Mouse (Mus musculus) midbrain, embryonic 15.5 days (tissue): ENCODE measurements around the gene Fblim1. TPM values are rescaled to one million over a fixed set of nuclear protein-coding genes. Genes with fewer than 3 reads are reported as not detected.

Source experiments
- ATAC-seq: fragments of 200-750 bp; cut with Nextera tagmentation; replicated peaks from 2 replicates; pipeline ENCODE4 v1.8.0; 2017; ENCODE audit warnings: moderate TSS enrichment
- H3K27ac ChIP-seq: fragments of 300-500 bp; sonication (generic); 2 replicates; pipeline ENCODE4 v1.5.1; 2015; ENCODE audit warnings: mild to moderate bottlenecking, inconsistent platforms
- H3K27me3 ChIP-seq: fragments of 300-500 bp; sonication (generic); replicated peaks from 2 replicates; pipeline ENCODE4 v1.6.1; 2015; ENCODE audit warnings: inconsistent platforms
- H3K36me3 ChIP-seq: fragments of 300-500 bp; sonication (generic); replicated peaks from 2 replicates; pipeline ENCODE4 v1.6.1; 2015; ENCODE audit warnings: inconsistent platforms
- H3K4me1 ChIP-seq: fragments of 300-500 bp; sonication (generic); 2 replicates; pipeline ENCODE4 v1.6.1; 2015; ENCODE audit warnings: inconsistent platforms
- H3K4me2 ChIP-seq: fragments of 300-500 bp; sonication (generic); 2 replicates; pipeline ENCODE4 v1.6.1; 2015; ENCODE audit warnings: inconsistent platforms, mild to moderate bottlenecking, moderate library complexity
- H3K4me3 ChIP-seq: fragments of 300-500 bp; sonication (generic); 2 replicates; pipeline ENCODE4 v1.5.1; 2015; ENCODE audit warnings: mild to moderate bottlenecking, inconsistent platforms
- H3K9ac ChIP-seq: fragments of 300-500 bp; sonication (generic); 2 replicates; pipeline ENCODE4 v1.6.1; 2015; ENCODE audit warnings: mild to moderate bottlenecking, inconsistent platforms
- H3K9me3 ChIP-seq: fragments of 300-500 bp; sonication (generic); 2 replicates; pipeline ENCODE4 v1.6.1; 2016; ENCODE audit warnings: inconsistent platforms
- WGBS: fragments of 180-500 bp; shearing (Covaris S2); methylation state at CpG from one replicate; pipeline ENCODE4 v1.1.7; 2015; ENCODE audit warnings: mixed read lengths; 5-methylcytosine and 5-hydroxymethylcytosine counted together
- polyA plus RNA-seq: library from polyadenylated mRNA; unstranded; fragments of >200 nt; fragmentation: Nextera tagmentation; extraction: Ambion mirVana; gene quantifications from 2 replicates; pipeline ENCODE4 v1.2.1, GENCODE M21; 2015

The Fblim1 gene
- 35.2 and 41.0 TPM in 2 replicates for polyA plus RNA-seq

GRCm38 (mm10) chr4:141605861-141606260 is at the start of gene Fblim1:
Fblim1 (minus strand) TSS chr4:141606096.
- no peak within 1 kb of the TSS for H3K27ac ChIP-seq
- H3K4me3 ChIP-seq, result no peak within 1 kb of the TSS
- H3K9ac ChIP-seq, result no peak within 1 kb of the TSS
- H3K27me3 ChIP-seq, result no peaks in the 10 kb centered on the region
- no peaks in the 10 kb centered on the region for H3K4me1 ChIP-seq
- H3K4me2 ChIP-seq, result no peak within 1 kb of the TSS
- ATAC-seq, result no peak
- no peaks in the 10 kb centered on the region for H3K9me3 ChIP-seq
- no peaks in the 10 kb centered on the region for H3K36me3 ChIP-seq
- 90% methylated on average over 11 of the region's 11 CpGs for WGBS

GRCm38 (mm10) chr4:141654509-141654908 is 48.6 kb upstream of the Fblim1 start:
- H3K4me1 ChIP-seq, result peaks cover 2% of the 10 kb centered on the region; the same call in 1 of the 2 replicates
- no peaks in the 10 kb centered on the region for H3K36me3 ChIP-seq
- H3K9me3 ChIP-seq, result no peaks in the 10 kb centered on the region
- H3K4me3 ChIP-seq, result no peak overlapping the region
- ATAC-seq, result no peak
- no peak overlapping the region for H3K9ac ChIP-seq
- 94% methylated on average over 6 of the region's 6 CpGs for WGBS
- peak overlapping the region; percentile 10; the same call in 1 of the 2 replicates for H3K27ac ChIP-seq
- H3K27me3 ChIP-seq, result no peaks in the 10 kb centered on the region
- no peak overlapping the region for H3K4me2 ChIP-seq

- no peak overlapping the region for H3K9ac ChIP-seq
- peaks cover 2% of the 10 kb centered on the region; the same call in 1 of the 2 replicates for H3K4me1 ChIP-seq
- no peaks in the 10 kb centered on the region for H3K27me3 ChIP-seq
- WGBS, result 90% methylated on average over 13 of the region's 13 CpGs
- ATAC-seq, result no peak
- no peaks in the 10 kb centered on the region for H3K36me3 ChIP-seq
- H3K9me3 ChIP-seq, result no peaks in the 10 kb centered on the region
- no peak overlapping the region for H3K4me2 ChIP-seq
- H3K27ac ChIP-seq, result peak overlapping the region; percentile 10; the same call in 1 of the 2 replicates
- no peak overlapping the region for H3K4me3 ChIP-seq
Observed at GRCm38 (mm10) chr4:141653813-141654212, 47.9 kb upstream of the Fblim1 start.

GRCm38 (mm10) chr4:141653044-141653443 is 47.1 kb upstream of the Fblim1 start:
- H3K27ac ChIP-seq, result no peak overlapping the region
- no peak overlapping the region for H3K9ac ChIP-seq
- H3K4me2 ChIP-seq, result no peak overlapping the region
- no peaks in the 10 kb centered on the region for H3K9me3 ChIP-seq
- peaks cover 2% of the 10 kb centered on the region; the same call in 1 of the 2 replicates for H3K4me1 ChIP-seq
- H3K27me3 ChIP-seq, result no peaks in the 10 kb centered on the region
- no peaks in the 10 kb centered on the region for H3K36me3 ChIP-seq
- no peak overlapping the region for H3K4me3 ChIP-seq
- WGBS, result 94% methylated on average over 8 of the region's 8 CpGs
- no peak for ATAC-seq

GRCm38 (mm10) chr4:141651944-141652343 is 46.0 kb upstream of the Fblim1 start:
- Histone ChIP-seq H3K4me1 (no peaks in the 10 kb centered on the region), H3K36me3 (no peaks in the 10 kb centered on the region), H3K27me3 (no peaks in the 10 kb centered on the region), H3K9ac (no peak overlapping the region), H3K9me3 (no peaks in the 10 kb centered on the region), H3K4me2 (no peak overlapping the region), H3K4me3 (no peak overlapping the region), H3K27ac (no peak overlapping the region)
- 75% methylated on average over 10 of the region's 10 CpGs for WGBS
- no peak for ATAC-seq

GRCm38 (mm10) chr4:141651286-141651685 is 45.4 kb upstream of the Fblim1 start:
- no peak for ATAC-seq
- H3K9ac ChIP-seq, result no peak overlapping the region
- no peaks in the 10 kb centered on the region for H3K4me1 ChIP-seq
- H3K4me2 ChIP-seq, result no peak overlapping the region
- no peak overlapping the region for H3K4me3 ChIP-seq
- H3K27ac ChIP-seq, result no peak overlapping the region
- H3K9me3 ChIP-seq, result no peaks in the 10 kb centered on the region
- no peaks in the 10 kb centered on the region for H3K36me3 ChIP-seq
- H3K27me3 ChIP-seq, result no peaks in the 10 kb centered on the region
- 87% methylated on average over 6 of the region's 6 CpGs for WGBS

- Histone ChIP-seq H3K9me3 (no peaks in the 10 kb centered on the region), H3K9ac (no peak overlapping the region), H3K4me3 (no peak overlapping the region), H3K36me3 (no peaks in the 10 kb centered on the region), H3K27me3 (no peaks in the 10 kb centered on the region), H3K4me2 (no peak overlapping the region), H3K27ac (no peak overlapping the region; the same call in 1 of the 2 replicates), H3K4me1 (0 out of 2 replicates have a peak, but pooled peaks cover under 1% of the 10 kb centered on the region)
- no peak for ATAC-seq
- WGBS, result 80% methylated on average over 6 of the region's 6 CpGs
Observed at GRCm38 (mm10) chr4:141649244-141649643, 43.3 kb upstream of the Fblim1 start.

GRCm38 (mm10) chr4:141648262-141648661 is 42.4 kb upstream of the Fblim1 start:
- Histone ChIP-seq H3K27me3 (no peaks in the 10 kb centered on the region), H3K4me3 (no peak overlapping the region), H3K4me1 (peaks cover 7% of the 10 kb centered on the region; the same call in 1 of the 2 replicates), H3K4me2 (no peak overlapping the region), H3K36me3 (no peaks in the 10 kb centered on the region), H3K9me3 (no peaks in the 10 kb centered on the region), H3K27ac (no peak overlapping the region), H3K9ac (no peak overlapping the region)
- ATAC-seq, result no peak
- WGBS, result 82% methylated on average over 5 of the region's 5 CpGs

- no peaks in the 10 kb centered on the region for H3K36me3 ChIP-seq
- no peak for ATAC-seq
- H3K4me3 ChIP-seq, result no peak overlapping the region
Observed at GRCm38 (mm10) chr4:141647187-141647586, 41.3 kb upstream of the Fblim1 start.

GRCm38 (mm10) chr4:141645988-141646387 is 40.1 kb upstream of the Fblim1 start:
- Histone ChIP-seq H3K4me3 (no peak overlapping the region), H3K9ac (no peak overlapping the region), H3K4me1 (peaks cover 7% of the 10 kb centered on the region; the same call in 1 of the 2 replicates), H3K27ac (no peak overlapping the region), H3K4me2 (no peak overlapping the region), H3K9me3 (no peaks in the 10 kb centered on the region), H3K36me3 (peaks cover 7% of the 10 kb centered on the region; the same call in 1 of the 2 replicates), H3K27me3 (no peaks in the 10 kb centered on the region)
- WGBS, result 94% methylated on average over 8 of the region's 8 CpGs
- no peak for ATAC-seq

More at GRCm38 (mm10) chr4:141647187-141647586, 41.3 kb upstream of the Fblim1 start:
- Histone ChIP-seq H3K9me3 (no peaks in the 10 kb centered on the region), H3K4me2 (no peak overlapping the region), H3K4me1 (peaks cover 7% of the 10 kb centered on the region; the same call in 1 of the 2 replicates), H3K27me3 (no peaks in the 10 kb centered on the region), H3K9ac (no peak overlapping the region), H3K27ac (no peak overlapping the region)
- 88% methylated on average over 3 of the region's 3 CpGs for WGBS

GRCm38 (mm10) chr4:141643118-141643855 is 37.4 kb upstream of the Fblim1 start:
- Histone ChIP-seq H3K27me3 (no peaks in the 10 kb centered on the region), H3K36me3 (peaks cover 7% of the 10 kb centered on the region; the same call in 1 of the 2 replicates), H3K9me3 (no peaks in the 10 kb centered on the region), H3K9ac (no peak overlapping the region), H3K4me3 (no peak overlapping the region), H3K4me1 (peaks cover 7% of the 10 kb centered on the region; the same call in 1 of the 2 replicates), H3K4me2 (no peak overlapping the region), H3K27ac (peak overlapping the region; percentile 76)
- ATAC-seq, result peak; percentile 70
- WGBS, result 50% methylated on average over 7 of the region's 7 CpGs

GRCm38 (mm10) chr4:141641961-141642811 is 36.3 kb upstream of the Fblim1 start:
- Histone ChIP-seq H3K9ac (no peak overlapping the region), H3K36me3 (peaks cover 13% of the 10 kb centered on the region), H3K4me3 (no peak overlapping the region), H3K27ac (0 out of 2 replicates have a peak overlapping the region, but pooled peaks have one; percentile 34), H3K9me3 (no peaks in the 10 kb centered on the region), H3K4me1 (peaks cover 7% of the 10 kb centered on the region; the same call in 1 of the 2 replicates), H3K27me3 (no peaks in the 10 kb centered on the region), H3K4me2 (no peak overlapping the region)
- WGBS, result 92% methylated on average over 25 of the region's 25 CpGs
- no peak for ATAC-seq
